Mouse (Mus musculus) layer of hippocampus, postnatal 14 days (tissue): Measurements from ENCODE around the gene Klhdc4. TPM values are rescaled to one million over a fixed set of nuclear protein-coding genes. Genes with fewer than 3 reads are reported as not detected.

Experiments
- DNase-seq, 2 experiments: peaks; one replicate each; pipeline ENCODE4 v3.0.0; 2021 to 2022; ENCODE audit warnings: low spot score in 2 of 2, mixed read lengths in 1 of 2
- total RNA-seq, 2 experiments: library from RNA; stranded (reverse); gene quantifications; 2 replicates each; pipeline ENCODE4 v1.2.3; 2021

The Klhdc4 gene
- total RNA-seq, 2 experiments from 2014 or later: 28.0 to 30.7 TPM

DNA sequence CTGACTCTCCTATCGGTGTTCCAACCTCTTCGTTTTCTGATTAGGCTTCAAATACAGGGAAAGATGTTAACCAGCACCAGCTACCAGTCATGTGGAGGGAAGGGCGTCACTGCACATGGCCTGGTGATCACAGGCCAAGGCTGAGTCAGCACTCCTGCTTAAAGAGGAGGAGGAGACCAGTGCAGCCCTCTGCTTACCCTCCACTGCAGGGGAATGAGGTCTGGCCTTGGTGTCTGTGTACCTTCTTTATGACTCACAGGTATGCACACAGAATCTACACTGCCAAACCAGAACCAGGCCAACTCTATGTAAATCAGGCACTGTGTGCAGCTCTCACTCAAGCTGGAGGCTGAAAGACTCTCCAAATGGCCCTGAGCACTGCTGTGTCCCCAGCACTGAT is 17.9 kb downstream of the Klhdc4 start:
- no peak for DNase-seq

DNA sequence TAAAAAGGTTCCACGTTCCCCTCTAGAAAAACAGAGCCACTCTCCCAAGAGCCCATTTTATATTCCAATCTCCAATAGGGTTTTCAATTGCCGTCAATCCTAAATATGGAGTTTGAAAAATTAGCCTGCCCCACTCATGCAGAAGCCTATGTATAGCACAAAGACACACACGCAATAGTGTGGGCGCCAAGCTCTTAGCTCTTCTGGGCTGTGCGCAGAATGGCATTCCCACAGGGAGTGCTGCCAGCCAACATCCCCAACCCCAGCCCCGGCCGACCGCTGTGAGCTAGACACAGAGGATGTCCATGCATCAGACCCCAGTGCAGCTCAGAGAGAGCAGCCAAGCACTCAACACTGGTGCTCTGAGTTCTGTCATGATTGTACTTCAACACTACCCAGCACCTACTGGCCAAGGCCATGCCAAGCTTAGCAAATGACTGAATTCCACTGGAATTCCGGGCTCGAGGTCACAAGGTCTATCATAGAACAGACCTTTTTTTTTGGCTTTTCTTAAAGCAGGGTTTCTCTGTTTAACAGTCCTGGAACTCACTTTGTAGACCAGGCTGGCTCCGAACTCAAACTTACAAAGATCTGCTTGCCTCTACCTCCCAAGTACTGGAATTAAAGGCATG is 19.7 kb downstream of the Klhdc4 start:
- no peak for DNase-seq

DNA sequence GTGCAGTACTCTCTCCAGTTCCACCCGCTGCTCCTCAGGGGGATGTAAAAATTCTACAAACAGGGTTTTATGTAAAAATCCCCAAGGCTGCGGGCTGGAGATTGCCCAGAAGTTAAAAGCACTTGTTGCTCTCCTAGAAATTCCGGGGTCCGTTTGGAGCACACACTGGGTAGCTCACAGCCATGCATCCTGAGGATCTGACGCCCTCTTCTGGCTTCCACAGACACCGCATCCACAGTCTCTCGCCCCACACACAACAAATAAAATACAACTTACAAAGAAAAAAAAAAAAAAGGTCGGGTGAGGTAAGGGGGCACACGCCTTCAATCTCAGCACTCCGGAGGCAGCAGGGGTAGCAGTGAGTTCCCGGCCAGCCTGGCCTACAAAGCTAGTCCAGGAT is 21.3 kb downstream of the Klhdc4 start:
- no peak for DNase-seq

DNA sequence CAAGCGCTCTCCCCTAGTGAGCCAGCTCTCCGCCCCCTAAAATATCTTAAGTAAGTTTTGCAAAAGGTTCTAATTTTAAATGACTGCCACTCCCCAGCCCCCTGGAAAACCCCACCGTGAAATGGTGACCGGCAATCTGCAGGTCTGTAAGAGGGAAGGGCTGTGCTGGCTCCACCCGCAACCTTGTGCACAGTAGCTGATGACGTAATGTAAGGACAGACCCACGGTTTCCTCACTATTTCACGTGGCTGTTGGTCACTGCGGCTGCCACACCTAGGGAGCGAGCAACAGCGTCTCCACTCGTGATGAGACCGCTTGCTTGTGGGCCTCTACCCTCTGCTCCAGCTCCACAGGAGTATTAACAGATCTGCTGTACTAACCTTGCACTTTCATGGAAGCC is 23.2 kb downstream of the Klhdc4 start:
- no peak for DNase-seq

DNA sequence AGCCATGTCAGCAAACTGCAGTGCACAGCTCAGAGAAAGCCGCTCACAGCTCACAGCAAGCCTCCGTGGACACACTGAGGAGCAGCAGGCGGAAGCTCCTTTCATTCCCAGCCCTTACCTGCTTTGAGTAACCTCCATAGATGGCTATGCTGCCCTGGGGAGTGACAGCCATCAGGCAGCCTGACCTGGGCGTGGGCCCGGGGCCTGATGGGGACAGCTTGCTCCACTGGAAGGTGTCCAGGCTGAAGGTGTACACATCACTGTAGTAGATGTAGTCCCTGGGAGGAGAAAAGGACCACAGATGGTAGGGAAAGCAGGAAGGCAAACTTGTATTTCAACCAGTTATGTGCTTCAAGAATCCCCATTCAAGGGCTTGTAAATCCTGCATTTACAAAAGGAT is 24.5 kb downstream of the Klhdc4 start:
- no peak for DNase-seq

DNA sequence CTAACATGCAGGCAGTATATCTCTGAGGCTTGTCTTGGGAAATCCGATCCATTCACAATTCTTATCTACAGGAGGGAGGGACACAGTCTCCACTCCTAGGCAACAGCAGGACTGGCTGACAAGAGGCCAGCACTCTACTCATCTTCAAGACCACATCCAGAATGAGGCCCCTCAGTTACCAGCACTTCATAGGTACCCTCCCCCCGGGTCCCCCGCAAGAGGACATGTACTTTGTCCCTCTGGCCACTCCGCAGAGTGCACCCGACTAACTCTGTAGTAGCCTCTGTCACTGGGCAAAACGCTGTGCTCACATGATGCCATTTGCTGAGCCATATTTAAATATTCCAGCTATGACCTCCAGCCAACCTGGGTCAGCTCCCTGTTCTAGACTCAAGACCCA is 31.0 kb downstream of the Klhdc4 start:
- no peak for DNase-seq

DNA sequence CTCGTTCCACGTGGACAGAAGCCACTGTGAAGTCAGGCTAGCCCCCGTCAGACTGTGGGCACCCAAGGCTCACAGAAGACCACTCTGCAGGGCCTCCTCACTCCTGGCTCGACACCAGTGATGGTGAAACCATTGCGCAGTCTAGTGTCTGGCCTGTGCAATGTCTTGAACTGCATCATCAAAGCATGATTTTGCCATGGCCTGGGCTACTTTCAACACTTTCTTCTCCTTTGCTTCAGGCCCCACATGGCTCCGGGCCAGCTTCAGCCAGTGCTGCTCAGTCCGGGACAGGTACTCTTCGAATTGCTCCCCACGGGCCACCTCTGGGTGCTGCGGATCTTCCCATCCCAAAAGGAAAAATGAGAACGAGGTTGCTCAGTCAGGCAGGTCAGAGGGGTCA is 33.0 kb downstream of the Klhdc4 start:
- no peak for DNase-seq

DNA sequence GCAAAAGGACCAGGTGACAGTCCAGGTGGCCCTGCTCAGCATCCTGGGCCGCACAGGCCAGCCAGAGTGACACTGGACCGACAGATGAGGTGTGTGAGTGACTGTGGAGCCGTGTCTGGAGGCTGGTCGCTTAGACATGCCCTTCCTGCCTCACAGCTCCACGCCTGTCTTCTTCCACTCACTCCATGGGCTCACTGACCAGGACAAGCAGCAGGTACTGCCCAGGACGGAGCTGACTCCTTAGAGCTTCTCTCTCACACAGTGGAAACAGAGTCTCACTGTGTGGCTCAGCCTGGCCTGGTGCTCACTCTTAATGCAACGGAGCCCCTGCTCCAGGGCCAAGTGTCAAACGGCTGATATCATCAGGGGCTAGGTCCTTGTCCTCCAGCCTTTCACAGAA is 33.9 kb downstream of the Klhdc4 start:
- no peak for DNase-seq

DNA sequence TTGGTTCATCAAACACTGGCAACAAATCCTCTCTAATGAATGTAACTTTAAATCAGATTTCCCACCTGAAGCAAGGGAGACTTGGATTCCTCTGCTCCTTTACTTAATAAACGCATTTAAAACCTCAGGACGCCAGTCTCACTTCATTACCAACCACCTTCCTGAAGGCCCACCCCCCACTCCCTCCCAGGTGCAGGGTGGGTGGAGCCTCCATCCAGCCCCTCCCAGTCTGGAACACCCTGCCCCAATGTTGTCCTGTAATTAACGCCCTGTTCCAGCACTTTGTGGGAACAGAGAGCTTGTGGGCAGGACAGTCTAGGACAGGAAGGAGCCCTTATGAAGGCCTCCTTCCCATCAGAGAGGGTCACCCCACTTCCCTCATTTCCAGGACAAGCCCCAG is 35.2 kb downstream of the Klhdc4 start:
- no peak for DNase-seq

DNA sequence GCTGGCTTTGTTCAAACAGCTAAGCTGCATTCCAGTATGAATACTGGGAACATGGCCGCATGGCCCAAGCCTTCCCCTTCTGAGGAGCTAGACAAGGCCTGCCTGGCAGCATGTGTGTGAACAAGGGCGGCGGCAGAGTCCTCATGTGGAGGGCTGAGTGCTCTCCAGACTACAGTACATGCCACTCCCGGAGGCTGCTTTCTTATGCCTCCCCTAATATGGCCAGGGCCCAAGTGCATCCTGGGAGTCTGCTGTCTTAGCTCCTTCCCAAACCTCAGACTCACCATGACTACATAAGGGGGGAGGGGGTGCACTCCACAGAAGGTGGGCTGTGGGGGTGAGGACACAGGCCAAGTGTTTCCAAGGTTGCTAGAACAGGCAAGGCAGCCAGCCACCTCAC is 36.7 kb downstream of the Klhdc4 start:
- no peak for DNase-seq

DNA sequence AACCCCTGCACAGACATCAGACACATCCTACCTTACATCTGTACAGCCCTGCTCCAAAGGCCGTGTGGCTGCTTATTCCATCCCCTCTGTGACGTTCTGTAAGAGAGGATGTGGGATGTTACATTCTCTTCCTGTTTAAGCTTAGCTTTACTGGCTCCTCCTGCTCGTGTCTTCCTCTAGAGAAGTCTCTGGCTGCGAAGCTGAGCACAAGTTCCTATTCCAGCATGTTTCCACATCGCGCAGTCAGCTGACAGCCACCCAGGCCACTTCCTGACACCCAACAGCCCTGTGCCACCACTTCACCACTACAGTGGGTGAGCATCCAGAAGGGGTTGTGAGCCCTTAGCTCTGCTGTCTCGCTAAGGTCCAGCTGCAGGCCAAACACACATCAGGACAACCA is 37.2 kb downstream of the Klhdc4 start:
- no peak for DNase-seq

DNA sequence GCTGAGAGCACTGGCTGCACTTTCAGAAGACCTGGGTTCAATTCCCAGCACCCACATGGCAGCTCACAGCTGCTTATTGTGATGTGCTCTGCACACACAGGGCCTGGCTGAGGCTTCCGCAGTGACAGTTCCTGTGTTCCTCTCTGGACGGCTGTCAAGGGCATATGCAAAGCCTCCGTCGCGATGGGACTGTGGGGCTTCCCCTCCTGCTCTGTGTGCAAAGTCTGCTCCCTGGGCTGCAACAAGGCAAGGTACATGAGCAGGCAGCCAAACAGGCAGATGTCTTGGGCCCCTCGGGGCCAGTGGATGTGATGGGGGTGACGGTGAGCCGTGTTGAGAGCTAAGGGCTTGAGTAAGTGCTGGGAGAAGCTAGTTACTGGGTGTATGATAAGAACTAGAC is 40.6 kb downstream of the Klhdc4 start:
- DNase-seq: no peak

DNA sequence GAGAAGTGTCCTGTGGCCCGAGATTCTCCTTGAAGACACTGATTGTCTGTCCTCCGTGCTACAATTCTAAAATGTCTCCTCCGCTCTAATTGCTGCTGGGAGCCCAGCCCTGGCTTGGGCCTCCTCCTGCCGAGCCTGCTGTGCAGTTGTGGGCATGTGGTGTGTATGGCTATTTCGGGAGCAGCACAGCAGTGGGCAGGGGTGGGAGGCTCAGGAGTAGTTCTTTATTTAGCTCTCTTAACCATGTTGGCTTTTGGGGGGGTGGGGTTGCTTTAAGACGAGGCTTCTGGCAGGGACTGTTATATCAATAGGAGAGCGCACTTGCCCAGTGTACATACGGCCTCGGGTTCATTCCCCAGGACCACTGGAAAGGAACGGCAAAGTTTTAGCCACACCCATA is 42.8 kb downstream of the Klhdc4 start:
- no peak for DNase-seq

DNA sequence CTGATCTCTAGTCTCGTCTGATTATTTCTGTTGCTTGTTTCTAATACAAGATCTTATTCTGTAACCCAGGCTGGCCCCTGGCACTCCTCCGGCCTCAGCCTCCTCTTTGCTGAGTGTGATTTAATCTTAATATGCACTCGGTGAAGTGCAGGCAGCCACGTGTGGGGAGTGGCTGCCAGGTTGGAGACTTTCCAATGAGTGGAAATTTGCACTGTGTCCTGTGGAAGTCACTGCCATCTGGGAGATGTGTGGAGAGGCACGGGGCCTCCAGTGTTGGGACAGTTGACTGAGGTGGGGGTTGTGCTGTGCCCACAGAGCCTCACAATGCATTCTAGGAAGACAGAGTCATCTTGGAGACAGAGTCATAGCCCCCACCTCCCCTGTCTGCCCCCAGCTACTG is 46.9 kb downstream of the Klhdc4 start:
- no peak for DNase-seq

DNA sequence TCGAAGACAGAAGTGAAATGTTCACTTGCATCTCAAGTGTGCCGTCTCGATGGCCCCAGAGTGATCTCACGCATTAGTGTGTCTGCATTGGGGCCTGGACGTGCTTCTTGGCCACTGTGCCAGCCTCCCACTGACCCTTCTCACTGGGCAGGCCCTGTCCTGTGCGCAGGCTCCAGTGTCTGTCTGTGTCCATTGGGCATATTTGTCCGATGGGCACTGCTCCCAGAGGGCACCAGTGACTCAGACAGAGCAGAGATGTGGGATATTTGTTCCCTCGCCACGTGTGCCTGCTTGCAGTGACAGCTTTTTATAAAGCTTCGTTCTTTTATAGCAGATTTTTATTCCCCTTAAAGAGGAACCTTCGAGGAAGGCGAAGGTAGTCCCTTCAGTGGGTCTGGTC is 55.5 kb downstream of the Klhdc4 start:
- no peak for DNase-seq

DNA sequence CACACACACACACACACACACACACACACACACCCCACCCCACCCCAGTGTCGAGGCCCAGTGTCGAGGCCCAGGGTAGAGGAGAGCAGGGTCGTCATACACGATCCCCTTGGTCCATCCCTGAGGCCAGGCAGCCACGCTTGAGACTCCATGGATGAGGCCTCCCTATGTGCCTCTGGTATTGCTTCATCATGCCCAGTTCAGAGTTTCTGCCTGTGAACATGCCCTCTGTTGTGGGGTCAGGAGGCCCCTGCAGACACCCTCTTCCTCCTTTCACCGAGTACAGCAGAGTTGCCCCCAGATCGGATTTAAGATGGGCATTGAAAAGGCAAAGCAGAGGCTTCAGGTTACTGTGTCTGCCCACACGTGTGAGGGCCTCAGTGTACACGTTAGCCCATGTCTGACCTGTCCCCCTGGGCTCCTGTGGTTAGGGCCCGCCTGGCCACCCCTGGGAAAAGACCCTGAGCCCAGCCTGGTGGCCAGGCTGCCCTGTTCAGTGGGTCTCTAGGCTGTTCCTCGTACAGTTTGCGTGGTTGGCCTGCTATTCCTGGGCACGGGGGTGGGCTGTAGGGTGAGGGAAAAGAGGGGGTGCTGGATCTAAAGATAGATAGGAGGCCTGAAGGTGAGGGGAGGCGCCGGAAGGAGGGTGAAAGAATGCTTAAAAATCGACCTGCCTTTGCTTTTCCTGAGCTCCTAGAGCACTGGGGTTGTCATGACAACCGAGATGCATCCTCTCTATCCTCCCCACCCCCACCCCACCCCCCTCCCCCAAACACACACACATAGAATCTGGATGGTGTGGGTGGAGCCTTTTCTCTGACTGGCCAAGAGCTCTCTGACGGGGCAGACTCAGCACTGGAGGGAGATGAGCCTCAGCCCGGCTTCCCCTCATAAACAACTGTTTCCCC is 58.3 kb downstream of the Klhdc4 start:
- peak in 1 of 2 experiments; percentile 30 for DNase-seq

DNA sequence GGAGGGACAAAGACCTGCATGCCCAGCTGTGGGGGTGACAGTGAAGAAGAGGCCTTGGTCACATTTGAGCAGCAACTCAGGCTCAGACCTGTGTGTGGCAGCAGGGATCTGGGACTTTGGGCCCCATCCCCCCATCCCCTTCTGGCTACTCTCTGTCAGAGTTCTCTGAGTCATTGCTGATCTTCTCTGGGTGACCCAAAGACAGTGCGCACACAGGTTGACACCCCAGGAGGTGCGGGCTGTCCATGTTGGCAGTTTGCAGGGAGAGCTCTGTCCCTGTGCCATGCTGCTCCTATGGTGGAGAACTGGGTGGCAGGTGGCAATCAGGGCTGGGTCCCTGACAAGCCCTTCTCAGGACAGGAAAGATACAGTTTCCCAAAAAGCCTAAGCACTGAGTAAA is 59.7 kb downstream of the Klhdc4 start:
- no peak for DNase-seq

DNA sequence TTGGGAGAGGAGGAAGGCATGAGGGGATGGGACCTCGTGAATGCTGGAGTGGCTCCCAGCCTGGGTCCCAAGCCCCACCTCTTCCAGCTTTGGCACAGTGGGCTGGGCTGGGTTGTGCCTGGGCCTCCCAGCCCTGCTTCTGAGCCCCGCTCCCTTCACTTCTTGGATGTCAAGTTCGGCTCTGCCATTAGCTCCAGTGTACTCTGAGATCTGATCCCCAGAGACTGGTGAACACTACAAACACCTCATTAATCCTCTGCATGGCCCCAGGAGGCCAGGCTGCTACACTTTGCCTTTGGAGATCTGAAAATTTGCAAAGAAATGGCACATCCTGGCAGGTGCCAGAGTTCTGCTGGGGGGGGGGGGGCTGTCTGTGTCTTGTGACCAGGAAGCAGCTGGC is 60.3 kb downstream of the Klhdc4 start:
- DNase-seq: no peak

DNA sequence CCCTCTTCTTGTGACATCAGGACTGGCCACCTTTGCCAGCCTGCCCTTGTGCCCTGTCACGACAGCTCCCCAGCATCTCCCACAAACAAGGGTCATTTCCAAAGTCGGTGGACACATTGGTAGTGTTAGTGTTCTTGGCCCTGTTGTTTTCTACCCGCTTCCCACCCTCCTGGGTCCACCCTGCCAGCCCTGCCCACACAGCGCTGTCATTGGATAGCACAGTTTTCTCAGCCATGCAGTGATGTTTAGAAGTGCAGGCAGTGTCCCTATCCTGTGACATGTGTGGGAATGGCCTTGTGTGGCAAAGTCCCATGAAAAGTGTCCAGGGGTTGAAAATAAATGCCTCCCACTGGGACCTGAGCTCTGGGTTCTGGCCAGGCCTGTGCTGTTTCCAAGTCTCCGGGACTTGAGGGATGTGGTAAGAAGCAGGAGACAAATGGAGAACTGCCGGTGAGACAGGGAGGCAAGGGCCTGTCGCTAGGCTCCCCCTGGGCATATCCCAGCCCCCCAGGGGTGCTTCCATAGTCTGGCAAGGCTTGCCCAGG is 63.7 kb downstream of the Klhdc4 start:
- DNase-seq: no peak

DNA sequence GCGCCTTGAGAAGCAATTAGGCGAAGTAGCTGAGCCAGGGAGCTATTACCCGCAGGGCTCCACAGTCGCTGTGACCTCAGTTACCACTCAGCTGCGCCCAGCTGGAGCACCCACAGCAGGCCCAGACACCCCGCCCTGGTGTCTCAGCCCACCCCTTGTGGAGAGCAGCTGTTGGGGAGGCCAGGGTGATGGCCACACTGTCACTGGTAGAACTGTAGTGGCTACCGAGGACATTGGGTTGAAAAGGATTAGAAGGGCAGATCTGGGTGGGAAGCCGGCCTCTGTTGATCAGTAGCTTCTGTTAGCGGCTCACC is 65.7 kb downstream of the Klhdc4 start:
- no peak for DNase-seq

DNA sequence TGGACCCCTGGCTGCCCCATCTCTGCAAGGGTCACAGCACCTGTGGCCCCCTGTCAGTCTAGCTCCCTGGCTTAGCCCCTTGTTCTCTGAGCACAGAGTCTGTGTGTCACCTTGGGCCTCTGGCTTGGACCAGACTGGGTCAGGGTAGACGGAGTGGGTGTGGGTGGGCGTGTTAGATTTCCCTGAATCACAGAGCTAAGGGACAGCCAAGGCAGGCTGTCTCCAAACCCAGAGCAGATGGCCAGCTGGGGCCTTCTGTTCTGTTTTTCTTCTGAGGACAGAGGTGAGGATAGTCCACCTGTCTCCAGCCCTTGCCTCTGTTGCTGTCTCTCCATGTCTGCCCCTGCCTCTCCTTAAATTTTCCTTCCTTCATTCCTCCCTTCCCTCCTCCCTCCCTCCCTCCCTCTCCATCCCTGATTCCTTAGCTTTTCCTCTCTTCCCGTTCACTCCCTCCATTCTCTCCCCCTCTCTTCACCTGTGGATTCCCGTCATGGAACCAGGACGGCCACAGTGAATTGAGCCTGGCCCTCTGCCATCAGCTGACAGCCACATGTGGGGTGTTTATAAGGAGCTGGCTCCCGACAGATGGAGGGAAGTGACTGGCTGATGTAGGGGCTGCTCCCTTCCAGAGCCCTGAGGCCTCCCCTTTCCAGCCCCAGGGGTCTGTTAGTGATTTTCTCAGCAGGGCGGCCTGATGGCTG is 66.2 kb downstream of the Klhdc4 start:
- DNase-seq: no peak

DNA sequence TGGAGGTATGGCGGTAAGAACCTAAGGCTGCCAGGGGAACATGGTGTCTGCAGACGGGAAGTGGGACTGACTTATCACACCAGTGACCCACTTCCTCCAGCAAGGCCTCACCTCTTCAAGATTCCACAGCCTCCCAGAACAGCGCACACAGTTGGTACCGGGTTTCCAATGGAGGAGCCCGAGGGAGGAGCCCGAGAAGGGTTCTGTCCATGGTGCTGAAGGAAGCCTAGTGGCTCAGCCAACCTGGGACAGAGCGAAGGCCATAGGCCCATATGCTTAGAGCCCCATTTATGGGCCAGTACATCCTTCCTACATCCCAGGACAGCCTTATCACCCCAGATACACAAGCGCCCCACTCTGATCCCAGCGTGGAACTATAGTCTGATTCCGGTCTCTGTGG is 67.9 kb downstream of the Klhdc4 start:
- DNase-seq: no peak
